Mouse (Mus musculus) bone marrow macrophage, adult 2 months (primary cell): ENCODE measurements at regions not wholly inside any gene's neighbourhood (a gene's known extent, or its start where the extent isn't known, plus 50 kb on each side); places are given as distances from the start of the nearest gene placed in this dataset.

Source experiments
- CTCF ChIP-seq: IDR thresholded peaks from 2 replicates; pipeline ENCODE4 v1.5.1; 2012; ENCODE audit warnings: low read depth, mild to moderate bottlenecking, low read length, moderate library complexity
- POLR2A ChIP-seq: IDR thresholded peaks from 2 replicates; pipeline ENCODE4 v1.6.1; 2012; ENCODE audit warnings: mild to moderate bottlenecking, low read depth, low read length, borderline replicate concordance

- TF ChIP-seq CTCF, result no peak
- no peak for TF ChIP-seq POLR2A
These were observed 206.0 kb upstream of the Hs6st1 start for GRCm38 (mm10) chr1:35862196-35862595.
